Mouse (Mus musculus): ENCODE measurements at regions not wholly inside any gene's neighbourhood (a gene's known extent, or its start where the extent isn't known, plus 50 kb on each side); places are given as distances from the start of the nearest gene placed in this dataset.
"Not testable (repeated sequence)": the region's sequence is repeated elsewhere in the genome, so short reads cannot be mapped to it uniquely, and the experiment has no call there.

- not testable (repeated sequence) for DNase-seq (ENCODE audit: extremely low spot score in 1 of 2, low spot score in 1 of 2)
Observed at GRCm38 (mm10) chr11:26711237-26711636, 117.4 kb upstream of the Vrk2 start.

- DNase-seq (ENCODE audit: extremely low spot score in 1 of 2, low spot score in 1 of 2): no peak
Observed at GRCm38 (mm10) chr11:26708636-26709035, 114.8 kb upstream of the Vrk2 start.

- DNase-seq (ENCODE audit: extremely low spot score in 1 of 2, low spot score in 1 of 2): no peak
Observed at GRCm38 (mm10) chr11:26683850-26684249, 90.1 kb upstream of the Vrk2 start.

GRCm38 (mm10) chr11:26667251-26667650, 73.5 kb upstream of the Vrk2 start:
- no peak for DNase-seq (ENCODE audit: extremely low spot score in 1 of 2, low spot score in 1 of 2)

- no peak for DNase-seq (ENCODE audit: extremely low spot score in 1 of 2, low spot score in 1 of 2)
Observed at GRCm38 (mm10) chr11:26660878-26661277, 67.1 kb upstream of the Vrk2 start.

- not testable (repeated sequence) for DNase-seq (ENCODE audit: extremely low spot score in 1 of 2, low spot score in 1 of 2)
Observed at GRCm38 (mm10) chr11:26649165-26649564, 55.4 kb upstream of the Vrk2 start.

Data from frontal cortex, adult 2 months (tissue).